Mouse (Mus musculus) stomach, embryonic 14.5 days (tissue): ENCODE data around the gene Mcpt8. TPM values are rescaled to one million over a fixed set of nuclear protein-coding genes. Genes with fewer than 3 reads are reported as not detected.
"Not testable (repeated sequence)": the region's sequence is repeated elsewhere in the genome, so short reads cannot be mapped to it uniquely, and the experiment has no call there.

Experiments used
- ATAC-seq: fragments of 200-750 bp; cut with Nextera tagmentation; 2 replicates; pipeline ENCODE4 v1.8.0; 2017; ENCODE audit warnings: low read depth, moderate TSS enrichment; ENCODE audit not compliant: insufficient number of reproducible peaks, insufficient read depth, low FRiP score
- H3K27ac ChIP-seq: fragments of 300-500 bp; sonication (generic); 2 replicates; pipeline ENCODE4 v1.5.1; 2014; ENCODE audit warnings: mild to moderate bottlenecking, low read length, moderate library complexity, mixed read lengths
- H3K27me3 ChIP-seq: fragments of 300-500 bp; sonication (generic); 2 replicates; pipeline ENCODE4 v1.6.1; 2014; ENCODE audit warnings: low read length, control low read depth, mixed read lengths; ENCODE audit not compliant: control insufficient read depth, insufficient read depth
- H3K36me3 ChIP-seq: fragments of 300-500 bp; sonication (generic); 2 replicates; pipeline ENCODE4 v1.6.1; 2014; ENCODE audit warnings: mild to moderate bottlenecking, control low read depth, low read length, moderate library complexity, mixed read lengths; ENCODE audit not compliant: control insufficient read depth, insufficient read depth
- H3K4me1 ChIP-seq: fragments of 300-500 bp; sonication (generic); 2 replicates; pipeline ENCODE4 v1.6.1; 2014; ENCODE audit warnings: low read length, control low read depth, mixed read lengths; ENCODE audit not compliant: control insufficient read depth, insufficient read depth
- H3K4me2 ChIP-seq: fragments of 300-500 bp; sonication (generic); replicated peaks from 2 replicates; pipeline ENCODE4 v1.6.1; 2014; ENCODE audit warnings: low read depth, low read length, control low read depth
- H3K4me3 ChIP-seq: fragments of 300-500 bp; sonication (generic); 2 replicates; pipeline ENCODE4 v1.5.1; 2014; ENCODE audit warnings: low read depth, low read length, control low read depth
- H3K9ac ChIP-seq: fragments of 300-500 bp; sonication (generic); replicated peaks from 2 replicates; pipeline ENCODE4 v1.6.1; 2014; ENCODE audit warnings: low read depth, mild to moderate bottlenecking, control low read depth, low read length, moderate library complexity, mixed read lengths
- H3K9me3 ChIP-seq: fragments of 300-500 bp; sonication (generic); 2 replicates; pipeline ENCODE4 v1.6.1; 2016; ENCODE audit warnings: low read depth, low read length, control low read depth; ENCODE audit not compliant: control insufficient read depth
- WGBS: fragments of 180-500 bp; shearing (Covaris S2); extraction: QIAGEN DNeasy Blood & Tissue Kit; methylation state at CpG from one replicate; pipeline ENCODE4 v1.1.7; 2014; 5-methylcytosine and 5-hydroxymethylcytosine counted together
- microRNA-seq: library from miRNA; unstranded; fragments of <30 nt; microRNA quantifications from one replicate; pipeline ENCODE4, GENCODE M21; 2016
- polyA plus RNA-seq: library from polyadenylated mRNA; unstranded; fragments of >200 nt; fragmentation: Nextera tagmentation; extraction: Ambion mirVana; gene quantifications from 2 replicates; pipeline ENCODE4 v1.2.1, GENCODE M21; 2014

Gene Mcpt8
- polyA plus RNA-seq, 1 experiment from 2014 or later: 1.0 TPM

DNA sequence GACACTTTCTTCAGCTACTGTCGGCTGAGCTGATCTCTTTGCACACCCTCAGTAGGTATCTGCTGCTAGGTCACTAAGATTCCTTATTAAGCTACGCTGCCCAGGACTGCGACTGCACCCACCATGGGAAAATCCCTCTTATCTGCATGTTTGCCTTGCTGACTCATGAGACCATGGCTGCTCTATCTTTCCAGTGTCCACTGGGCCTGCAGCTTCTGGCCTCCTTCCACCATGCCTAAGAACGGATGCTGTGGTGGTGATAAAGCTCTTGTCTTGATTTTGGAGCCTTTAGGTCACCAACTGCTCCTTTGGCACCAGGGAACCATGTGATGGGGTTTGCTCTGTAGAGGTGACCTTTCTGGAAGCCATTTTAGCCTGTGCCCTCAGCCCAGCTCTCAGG lies 27.4 kb downstream of the Mcpt8 start:
- Histone ChIP-seq H3K36me3 (no peaks in the 10 kb centered on the region), H3K4me3 (no peak overlapping the region), H3K9ac (no peak overlapping the region), H3K4me2 (no peak overlapping the region), H3K27ac (no peak overlapping the region), H3K27me3 (no peaks in the 10 kb centered on the region), H3K4me1 (no peaks in the 10 kb centered on the region), H3K9me3 (no peaks in the 10 kb centered on the region)
- ATAC-seq: no peak
- WGBS: 75% methylated on average over 4 of the region's 4 CpGs

DNA sequence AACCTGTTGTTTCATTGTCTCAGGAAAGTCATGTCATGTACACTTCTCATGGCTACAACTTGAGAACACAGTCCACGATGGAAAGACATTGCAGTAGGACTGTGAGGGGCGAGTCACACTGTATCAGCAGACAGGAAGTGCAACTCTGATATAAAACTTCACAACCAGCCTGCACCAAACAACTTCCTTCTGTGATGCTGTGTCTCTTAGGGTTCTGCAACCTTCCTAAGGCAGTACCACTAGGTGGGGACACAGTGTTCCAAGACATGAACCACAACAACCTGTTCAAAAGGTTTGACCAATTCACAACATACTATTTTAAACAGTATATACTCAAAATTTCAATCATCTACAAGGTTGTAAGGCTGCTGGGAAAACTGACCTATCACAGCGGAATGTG lies 29.7 kb downstream of the Mcpt8 start:
- Histone ChIP-seq H3K36me3 (no peaks in the 10 kb centered on the region), H3K4me1 (no peaks in the 10 kb centered on the region), H3K9ac (no peak overlapping the region), H3K27ac (no peak overlapping the region), H3K27me3 (no peaks in the 10 kb centered on the region), H3K9me3 (no peaks in the 10 kb centered on the region), H3K4me2 (no peak overlapping the region), H3K4me3 (no peak overlapping the region)
- ATAC-seq: no peak
- 79% methylated on average over 3 of the region's 3 CpGs for whole genome bisulfite sequencing

GRCm38 (mm10) chr14:56041792-56042191 lies 43.3 kb downstream of the Mcpt8 start, which contains the start of gene Mcpt2:
Gene Mcpt2, plus strand, starts transcription at chr14:56042041.
- whole genome bisulfite sequencing: 70% methylated on average over 1 of the region's 1 CpGs
- ATAC-seq: not testable (repeated sequence)

GRCm38 (mm10) chr14:56034433-56034832 lies 50.6 kb downstream of the Mcpt8 start:
- no peaks in the 10 kb centered on the region for H3K27me3 ChIP-seq
- H3K27ac ChIP-seq: no peak overlapping the region
- WGBS: 70% methylated on average over 2 of the region's 2 CpGs
- no peaks in the 10 kb centered on the region for H3K4me1 ChIP-seq
- ATAC-seq: no peak
- H3K4me3 ChIP-seq: no peak overlapping the region
- H3K9ac ChIP-seq: no peak overlapping the region
- H3K36me3 ChIP-seq: no peaks in the 10 kb centered on the region
- no peak overlapping the region for H3K4me2 ChIP-seq
- no peaks in the 10 kb centered on the region for H3K9me3 ChIP-seq

More at GRCm38 (mm10) chr14:56041792-56042191, 43.3 kb downstream of the Mcpt8 start, which contains the start of gene Mcpt2:
- H3K9ac ChIP-seq, H3K4me3 ChIP-seq, H3K27me3 ChIP-seq, H3K4me2 ChIP-seq, H3K9me3 ChIP-seq, H3K36me3 ChIP-seq, H3K4me1 ChIP-seq, H3K27ac ChIP-seq: not testable (repeated sequence)

Small RNAs within 50 kb of the gene (microRNA-seq; reads per million reads assigned to microRNA genes)
- not detected for gene Mir6949

Other genes with a start within 250 kb of the Mcpt8 start
- gene Nynrin, start 231.3 kb downstream of the Mcpt8 start, polyA plus RNA-seq: 14.2 and 17.2 TPM in 2 replicates
- 0.36 and 0.45 TPM in 2 replicates for gene Cbln3, start 200.9 kb downstream of the Mcpt8 start, polyA plus RNA-seq
- 10.4 TPM in 2 replicates for gene Khnyn, start 200.3 kb downstream of the Mcpt8 start, polyA plus RNA-seq
- 64.4 and 71.5 TPM in 2 replicates for gene Sdr39u1, start 185.0 kb downstream of the Mcpt8 start, polyA plus RNA-seq
- 2.6 and 3.4 TPM in 2 replicates for gene Cma1, start 140.6 kb downstream of the Mcpt8 start, polyA plus RNA-seq
- not detected in 2 replicates for gene Cma2, start 134.3 kb downstream of the Mcpt8 start, polyA plus RNA-seq
- 0.58 and 0.86 TPM in 2 replicates for gene Mcpt1, start 67.3 kb downstream of the Mcpt8 start, polyA plus RNA-seq
- gene Mcpt9, start 54.8 kb downstream of the Mcpt8 start, polyA plus RNA-seq: not detected in 2 replicates
- 0.64 and 1.0 TPM in 2 replicates for gene Mcpt2, start 43.2 kb downstream of the Mcpt8 start, polyA plus RNA-seq
- 0.52 and 1.2 TPM in 2 replicates for gene Mcpt4, start 23.0 kb downstream of the Mcpt8 start, polyA plus RNA-seq
- gene Ctsg, start 17.3 kb upstream of the Mcpt8 start, polyA plus RNA-seq: 0.43 and 0.51 TPM in 2 replicates
- gene Gzme, start 35.4 kb upstream of the Mcpt8 start, polyA plus RNA-seq: not detected in 2 replicates
- gene Gzmd, start 47.3 kb upstream of the Mcpt8 start, polyA plus RNA-seq: not detected in 2 replicates
- gene Gzmg, start 74.3 kb upstream of the Mcpt8 start, polyA plus RNA-seq: not detected in 2 replicates
- gene Gzmn, start 89.3 kb upstream of the Mcpt8 start, polyA plus RNA-seq: not detected in 2 replicates
- gene Gzmf, start 126.1 kb upstream of the Mcpt8 start, polyA plus RNA-seq: not detected in 2 replicates
- gene Gzmc, start 149.4 kb upstream of the Mcpt8 start, polyA plus RNA-seq: not detected in 2 replicates
- 0.41 and 1.0 TPM in 2 replicates for gene Gzmb, start 177.0 kb upstream of the Mcpt8 start, polyA plus RNA-seq